Mouse (Mus musculus) common myeloid progenitor, adult 5-6 weeks (primary cell): ENCODE data around the gene Uqcc1. TPM values are rescaled to one million over a fixed set of nuclear protein-coding genes. Genes with fewer than 3 reads are reported as not detected.
"Not testable (repeated sequence)": the region's sequence is repeated elsewhere in the genome, so short reads cannot be mapped to it uniquely, and the experiment has no call there.

Source experiments
- ATAC-seq: replicated peaks from 2 replicates; pipeline ENCODE4 v1.8.0; 2016; ENCODE audit warnings: low read depth, mild to moderate bottlenecking, moderate TSS enrichment, inconsistent platforms; ENCODE audit not compliant: poor library complexity, severe bottlenecking
- total RNA-seq: library from RNA; stranded (forward); fragments of 200-1000, 187-1606 nt; gene quantifications from 2 replicates; pipeline ENCODE4 v1.2.3, GENCODE M21; 2017

The Uqcc1 gene
- total RNA-seq, 1 experiment from 2014 or later = 58.5 TPM

DNA sequence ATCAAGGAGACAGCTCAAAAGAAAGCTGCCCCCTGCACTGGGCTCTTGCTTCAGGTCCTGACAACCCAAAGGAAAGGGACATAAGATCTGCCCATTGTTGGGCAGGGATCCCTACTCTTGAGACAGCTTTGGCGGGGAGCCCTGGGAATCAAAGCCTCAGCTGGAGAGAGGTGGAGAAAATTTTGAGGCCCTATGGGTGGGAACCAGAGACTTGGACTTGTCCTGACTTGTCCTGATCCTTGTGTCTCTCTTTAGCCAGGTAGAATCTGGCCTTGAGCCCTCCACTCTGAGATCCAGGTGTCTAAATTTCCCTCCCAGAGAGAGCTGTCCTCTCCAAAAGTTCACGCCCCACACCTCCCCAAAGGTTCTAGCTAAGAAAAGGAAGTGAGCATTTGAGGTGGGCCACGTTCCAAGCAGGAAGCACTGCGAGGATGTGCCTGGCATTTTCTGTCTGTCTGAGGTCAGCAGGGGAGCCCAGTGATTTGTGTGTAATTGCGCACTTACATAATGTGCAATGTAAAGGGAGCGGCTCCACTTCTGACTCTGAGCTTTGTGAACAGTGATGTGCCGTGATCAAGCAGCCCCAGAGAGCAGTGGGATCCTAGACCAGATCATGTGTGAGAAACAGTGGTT is 9.9 kb upstream of the Uqcc1 start:
- peak; percentile 82 for ATAC-seq

- no peak for ATAC-seq
Observed at GRCm38 (mm10) chr2:155928711-155929345, 1.3 kb downstream of the Uqcc1 start.

GRCm38 (mm10) chr2:155925213-155925612 is 4.9 kb downstream of the Uqcc1 start:
- not testable (repeated sequence) for ATAC-seq

DNA sequence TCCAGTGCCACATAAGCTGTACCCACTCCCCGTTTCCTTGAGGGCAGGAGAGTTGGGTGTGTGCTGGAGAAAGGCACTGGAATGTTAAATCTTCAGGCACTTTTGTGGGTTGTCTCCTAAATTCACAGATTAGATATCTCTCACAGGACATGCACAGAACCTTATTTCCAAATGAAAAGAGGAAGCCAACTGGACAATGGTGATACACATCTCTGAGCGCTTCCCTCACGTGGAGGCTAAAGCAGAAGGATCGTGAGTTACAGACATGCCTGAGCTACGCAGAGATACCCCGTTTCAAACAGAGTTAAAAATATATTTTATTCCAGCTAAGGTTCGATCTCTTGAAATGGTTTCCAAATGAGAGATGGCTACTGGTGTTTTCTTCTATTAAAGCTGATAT is 7.0 kb downstream of the Uqcc1 start:
- ATAC-seq = no peak; the same call in 1 of the 2 replicates

GRCm38 (mm10) chr2:155914684-155915083 is 15.4 kb downstream of the Uqcc1 start:
- peak; percentile 65 for ATAC-seq

DNA sequence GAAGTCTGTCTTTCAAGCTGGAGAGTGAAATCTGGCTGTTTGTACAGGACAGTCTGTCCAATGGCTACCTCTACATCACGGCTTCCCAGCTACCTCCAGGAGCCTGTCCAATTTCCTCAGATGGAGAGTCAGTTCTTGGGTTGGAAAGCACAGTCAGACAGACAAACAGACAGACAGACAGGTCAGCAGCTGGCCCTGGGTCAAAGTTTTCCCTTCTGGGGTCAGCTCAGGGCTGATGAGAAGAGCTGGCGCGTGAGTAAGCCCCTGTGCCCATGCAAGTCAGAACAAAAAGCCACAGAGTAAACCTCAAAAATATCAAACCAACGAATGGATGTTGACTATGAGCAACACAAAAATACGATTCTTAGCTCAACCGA is 26.5 kb downstream of the Uqcc1 start:
- no peak for ATAC-seq

DNA sequence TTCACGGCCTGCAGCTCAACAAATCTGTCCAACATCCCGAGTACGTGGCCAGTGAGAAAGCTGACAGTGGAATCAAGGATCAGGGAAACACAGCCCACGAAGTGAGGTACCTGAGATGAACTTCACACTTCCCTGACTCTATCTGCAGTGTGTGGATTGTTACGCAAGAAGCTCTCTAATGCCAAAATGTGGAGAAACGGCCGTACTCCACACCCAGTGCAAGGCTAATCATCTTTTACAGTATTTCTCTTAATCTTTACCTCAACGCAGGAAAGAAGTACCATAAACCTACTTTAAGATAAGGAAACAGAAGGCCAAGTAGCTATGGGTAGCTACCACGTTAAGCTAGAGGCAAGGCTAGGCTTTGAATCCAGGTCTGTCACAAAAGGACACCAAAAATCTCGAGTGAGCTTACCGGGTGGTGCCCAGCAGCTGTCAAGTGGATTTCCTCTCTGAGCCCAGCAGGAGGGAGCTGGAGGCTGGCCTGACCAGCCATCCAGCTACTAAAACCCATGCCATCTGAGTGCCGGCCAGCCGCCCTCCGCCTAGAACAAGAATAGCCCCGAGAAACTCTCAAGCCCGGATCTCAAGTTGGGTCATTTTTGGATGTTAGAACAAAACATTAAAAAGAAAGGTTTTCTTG is 27.0 kb downstream of the Uqcc1 start:
- ATAC-seq = no peak; the same call in 1 of the 2 replicates

DNA sequence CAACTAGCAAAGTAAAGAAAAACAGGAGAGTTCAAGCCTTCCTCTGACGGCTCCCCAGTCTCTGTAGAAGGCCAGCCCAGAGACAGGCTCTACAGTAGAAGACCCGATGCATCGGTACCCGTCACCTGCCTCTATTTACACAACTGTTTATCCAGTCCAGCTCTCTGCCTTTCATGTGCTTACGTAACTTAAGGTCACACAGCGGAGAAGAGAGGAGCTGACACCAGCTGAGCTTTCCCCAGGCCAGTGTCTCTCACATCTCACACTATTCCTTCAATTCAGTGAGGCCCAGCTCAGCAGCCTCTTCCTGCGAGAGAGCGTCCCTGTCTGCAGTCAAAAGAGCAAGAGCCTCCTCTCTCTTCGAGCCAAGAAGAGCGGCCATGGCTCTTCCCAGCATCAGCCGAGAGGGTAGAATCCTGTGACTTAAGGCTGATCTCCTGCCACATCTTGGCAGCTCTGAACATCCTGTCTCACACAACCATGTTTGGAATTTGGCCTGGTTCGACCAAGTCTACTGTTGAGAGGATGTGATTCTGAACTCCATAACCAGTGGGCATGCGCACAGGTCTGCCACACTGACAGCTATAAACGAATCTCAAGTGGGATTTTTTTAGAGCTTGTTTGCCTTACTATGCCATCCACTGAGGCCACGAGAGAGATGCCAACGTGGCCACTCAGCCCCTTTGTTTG is 34.9 kb downstream of the Uqcc1 start:
- ATAC-seq = no peak

- no peak for ATAC-seq
Observed at GRCm38 (mm10) chr2:155894307-155895045, 35.6 kb downstream of the Uqcc1 start.

DNA sequence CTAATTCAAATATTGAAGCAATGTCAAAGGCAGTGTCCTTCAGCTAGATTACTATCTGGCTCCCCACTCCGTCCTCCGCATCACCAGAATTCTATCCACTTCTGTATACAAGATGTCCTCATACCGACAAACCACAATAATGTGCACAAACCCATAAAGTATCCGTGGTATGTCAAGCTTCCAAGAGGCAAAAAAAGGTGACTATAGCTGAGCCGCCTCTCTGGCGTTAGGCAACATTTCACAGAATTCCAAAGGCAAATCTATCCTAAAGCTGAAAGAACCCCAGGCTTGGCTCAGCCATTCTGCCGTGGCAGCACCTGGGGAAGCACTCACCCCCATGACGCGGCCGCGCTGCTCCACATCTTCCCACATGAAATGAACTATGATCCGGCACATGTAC is 43.3 kb downstream of the Uqcc1 start:
- no peak for ATAC-seq

DNA sequence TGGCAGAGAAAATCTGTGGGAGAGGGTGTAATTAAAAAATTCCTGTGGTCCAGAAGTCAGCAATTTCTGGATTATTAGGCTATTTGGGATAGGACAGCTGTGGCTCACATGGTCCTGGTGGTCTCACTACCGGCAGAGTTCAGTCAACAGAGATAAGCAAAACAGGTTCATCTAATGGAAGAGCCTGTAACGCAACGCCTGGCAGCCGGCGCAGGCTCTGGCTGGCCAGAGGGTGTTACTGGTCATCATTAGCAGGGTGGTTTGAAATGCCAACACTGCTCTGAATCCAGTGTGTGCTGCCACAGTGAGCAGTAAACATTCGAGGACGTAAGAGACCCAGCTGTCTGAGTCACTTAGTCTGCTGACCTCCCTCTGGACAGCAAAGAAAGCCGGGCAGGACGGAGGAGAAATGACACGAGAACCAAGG is 44.8 kb downstream of the Uqcc1 start:
- ATAC-seq = no peak

DNA sequence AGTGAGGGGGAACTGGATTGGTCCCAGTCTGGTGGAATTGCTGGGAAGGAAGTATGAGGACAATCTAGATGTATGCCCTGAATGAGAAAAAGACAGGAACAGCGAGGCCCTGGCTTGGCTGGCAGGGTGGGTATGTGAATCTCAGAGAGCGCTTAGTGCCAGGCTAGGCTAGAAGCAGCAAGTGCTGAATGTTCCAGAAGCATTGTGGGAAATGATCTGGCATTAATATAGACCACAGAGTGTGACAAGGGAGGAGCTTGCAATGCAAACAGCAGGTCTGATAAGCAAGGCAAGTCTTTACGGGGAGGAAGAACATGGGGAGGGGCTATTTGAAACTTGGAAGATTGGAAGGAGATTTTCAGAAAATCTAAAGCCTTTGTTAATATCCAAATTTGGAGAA is 48.0 kb downstream of the Uqcc1 start:
- peak; percentile 88 for ATAC-seq

DNA sequence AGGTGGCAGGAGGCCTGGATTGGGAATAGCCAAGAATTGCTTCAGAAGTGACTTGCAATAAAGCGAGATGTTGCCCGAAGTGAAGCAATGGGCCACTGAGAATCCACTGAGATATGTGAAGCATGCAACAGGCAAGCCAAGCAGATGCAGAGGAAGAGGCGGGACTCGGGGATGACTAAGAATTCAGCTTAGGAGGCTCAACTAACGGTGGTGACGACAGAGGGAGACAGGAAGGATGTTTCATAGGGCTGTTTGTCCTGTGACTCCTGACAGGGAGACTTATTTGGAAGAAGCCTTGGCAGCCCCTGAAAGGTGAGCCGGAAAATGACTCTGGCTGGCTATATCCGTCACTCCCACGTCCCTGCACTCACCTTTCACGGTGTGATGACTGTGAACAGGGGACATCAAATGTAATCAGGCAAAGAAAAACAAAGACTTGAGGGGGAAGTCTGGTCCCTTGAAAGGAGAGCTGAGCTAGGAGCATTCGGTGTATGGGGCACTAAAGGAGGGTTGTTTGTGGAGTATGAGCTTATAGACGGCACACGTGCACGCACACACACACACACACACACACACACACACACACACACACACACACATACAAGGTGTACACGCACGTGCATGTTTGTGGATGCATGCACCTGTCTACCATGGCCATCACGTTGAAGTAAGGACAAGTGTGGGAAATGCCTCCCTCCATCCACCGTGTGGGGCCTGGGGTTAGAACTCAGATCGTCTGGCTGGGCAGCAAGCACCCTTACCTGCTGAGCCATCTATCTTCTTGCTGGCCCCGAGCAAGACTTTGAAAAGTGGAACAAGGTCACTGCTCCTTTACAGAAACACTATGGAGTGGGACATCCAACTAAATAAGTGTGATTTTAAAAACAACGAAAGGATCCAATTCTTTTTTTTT is 50.9 kb downstream of the Uqcc1 start:
- ATAC-seq = 0 out of 2 replicates have a peak, but pooled peaks have one; percentile 45

DNA sequence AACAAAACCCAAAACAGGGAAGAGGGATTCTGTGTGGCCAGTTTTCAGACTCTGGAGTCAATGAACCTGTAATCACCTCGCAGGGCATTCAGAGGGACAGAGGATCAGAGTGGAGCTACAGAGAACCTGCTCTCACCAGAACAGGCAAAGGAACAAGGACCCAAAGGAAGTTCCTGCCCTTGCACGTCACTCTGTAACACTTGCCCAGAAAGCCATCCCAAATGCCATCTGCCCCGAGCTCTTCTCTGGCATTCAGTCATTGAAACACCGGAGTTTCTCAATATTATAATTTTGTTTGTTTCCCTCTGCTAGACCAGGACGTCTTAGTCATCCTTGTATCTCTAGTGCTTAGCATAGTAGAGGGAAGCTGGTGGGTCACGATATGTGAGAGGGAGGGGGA is 56.5 kb downstream of the Uqcc1 start:
- no peak for ATAC-seq

DNA sequence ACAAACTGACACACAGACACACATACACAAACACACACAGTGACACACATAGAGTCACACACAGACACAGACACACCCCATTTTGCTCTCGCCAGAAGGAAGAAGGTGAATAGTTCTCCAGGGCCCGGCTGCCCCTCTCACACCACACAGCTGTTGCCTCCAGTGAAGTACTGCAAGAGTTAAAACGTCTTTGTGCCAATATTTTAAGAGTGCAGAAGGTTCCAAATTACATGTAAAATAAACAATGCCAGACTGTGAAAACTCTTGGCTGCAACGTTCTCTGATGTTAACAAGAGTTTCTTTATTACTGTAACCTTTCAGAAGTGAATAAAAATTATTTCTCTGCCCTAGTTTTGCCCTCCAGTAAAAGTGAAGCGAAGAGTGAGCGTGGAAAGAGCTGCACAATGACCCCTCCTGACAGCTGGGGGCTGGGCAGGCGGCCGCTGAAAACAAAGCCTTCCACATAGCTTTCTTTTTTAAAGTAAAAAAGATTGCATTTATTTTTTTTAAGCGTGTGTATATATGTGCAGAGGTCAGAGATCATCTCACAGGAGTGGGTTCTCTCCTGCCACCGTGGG is 57.1 kb downstream of the Uqcc1 start:
- ATAC-seq = no peak

- ATAC-seq = no peak
Observed at GRCm38 (mm10) chr2:155872486-155872885, 57.6 kb downstream of the Uqcc1 start.

DNA sequence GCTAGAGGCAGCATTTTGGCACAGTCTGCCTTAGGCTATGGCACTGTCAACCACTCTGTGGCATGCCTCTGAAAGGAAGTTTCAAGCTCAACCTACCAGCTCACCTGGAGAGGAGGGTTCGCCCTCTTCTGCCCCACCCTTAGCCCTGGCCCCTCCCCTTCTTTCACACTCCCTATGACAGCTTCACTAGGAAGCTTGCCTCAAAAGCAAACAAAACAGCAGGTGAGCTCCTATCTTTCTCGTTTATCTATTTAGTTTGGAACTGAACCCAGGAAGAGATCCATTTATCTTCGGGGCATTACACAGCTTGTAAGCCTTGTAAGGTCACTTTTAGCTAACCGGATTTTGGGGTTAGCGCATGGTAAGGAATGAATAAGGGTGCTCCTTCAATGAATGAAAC is 60.3 kb downstream of the Uqcc1 start:
- no peak for ATAC-seq

GRCm38 (mm10) chr2:155868320-155868719 is 61.8 kb downstream of the Uqcc1 start:
- ATAC-seq = no peak; the same call in 1 of the 2 replicates
